8 mouse cellular contexts compared by ENCODE assay signal in the genomic region with DNA sequence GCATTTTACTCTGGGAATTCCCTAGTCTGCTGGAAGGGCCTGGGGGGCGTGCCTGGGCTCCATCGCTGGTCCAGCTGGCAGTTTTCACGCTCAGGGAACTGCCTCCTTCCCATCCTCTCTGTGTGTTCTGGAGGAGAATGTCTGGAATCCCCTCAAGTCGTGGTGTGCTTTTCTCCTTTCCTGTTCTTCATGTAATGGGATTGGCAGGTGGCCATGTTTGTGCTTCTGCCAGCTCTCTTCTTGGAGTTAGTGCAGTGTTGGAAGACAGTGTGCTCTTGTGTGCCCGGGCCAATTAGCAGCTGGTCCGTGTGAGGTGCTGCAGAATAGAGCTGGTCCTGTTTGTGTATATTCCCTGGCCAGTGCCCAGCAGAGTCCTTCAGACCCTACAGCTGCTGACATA.
DNase-seq lines count a peak whose midpoint lies in the region; ATAC-seq and TF ChIP-seq lines count a peak whose summit lies in the region.

No protein-coding gene starts in this region.

- TF ChIP-seq POLR2A in lung, adult 2 months (IDR thresholded peaks at IDR 0.05; ENCODE audit: borderline replicate concordance, extremely low read depth, low read depth, low read length): no peak

- H3K4me1 ChIP-seq in forebrain, embryonic 14.5 days (ENCODE audit: control insufficient read depth, insufficient read depth, low read length): peaks cover 13% of the 10 kb centered on the region
- H3K4me1 ChIP-seq in heart, embryonic 14.5 days (ENCODE audit: control insufficient read depth in 2 of 2, insufficient read depth in 2 of 2, low read length in 2 of 2): peaks cover 14 to 35% of the 10 kb centered on the region in 2 experiments
- peaks cover 3% of the 10 kb centered on the region for H3K4me1 ChIP-seq in lung, adult 2 months (ENCODE audit: control insufficient read depth, insufficient read depth, low read length)

- H3K4me2 ChIP-seq in forebrain, embryonic 14.5 days (ENCODE audit: low read length): no peak overlapping the region
- no peak overlapping the region for H3K4me2 ChIP-seq in heart, embryonic 14.5 days (ENCODE audit: low read length)

- peak; percentile 92 for DNase-seq in retina, postnatal 1 day
- no peak for DNase-seq in retina, embryonic 14.5 days (ENCODE audit: low spot score)
- peak; percentile 97 for DNase-seq in forebrain, embryonic 14.5 days (ENCODE audit: low spot score)
- peak; percentile 86 to 90 for DNase-seq in kidney, postnatal 25 days
- peak; percentile 76 for DNase-seq in lung, adult 2 months
- peak; percentile 90 for DNase-seq in right cerebral cortex, postnatal 4 days
- DNase-seq in natural killer cell, adult 2 months (ENCODE audit: low spot score in 2 of 2): no peak

- H3K27me3 ChIP-seq in forebrain, embryonic 14.5 days (replicated peaks; ENCODE audit: control insufficient read depth, insufficient read depth, low read length): 0 out of 2 replicates have a peak, but pooled peaks cover 4% of the 10 kb centered on the region
- no peaks in the 10 kb centered on the region for H3K27me3 ChIP-seq in heart, embryonic 14.5 days (ENCODE audit: control insufficient read depth, insufficient read depth, low read length)

- 26% methylated on average over 6 of the region's 6 CpGs for WGBS in forebrain, embryonic 14.5 days
- WGBS in heart, embryonic 14.5 days: 43% methylated on average over 6 of the region's 6 CpGs
- WGBS in lung, adult 2 months: 12% methylated on average over 6 of the region's 6 CpGs

- no peak overlapping the region for H3K9ac ChIP-seq in forebrain, embryonic 14.5 days (ENCODE audit: low read length)
- H3K9ac ChIP-seq in heart, embryonic 14.5 days (ENCODE audit: low read length): no peak overlapping the region

- H3K27ac ChIP-seq in forebrain, embryonic 14.5 days (ENCODE audit: low read depth, low read length): peak overlapping the region; percentile 66; the same call in 1 of the 2 replicates
- H3K27ac ChIP-seq in heart, embryonic 14.5 days (replicated peaks in 1 of 2; ENCODE audit: control insufficient read depth in 1 of 2, insufficient read depth in 1 of 2, low read depth in 2 of 2, low read length in 2 of 2): peak overlapping the region; percentile 20 to 62

- H3K4me3 ChIP-seq in forebrain, embryonic 14.5 days (ENCODE audit: low read depth, low read length): no peak overlapping the region
- no peak overlapping the region for H3K4me3 ChIP-seq in heart, embryonic 14.5 days (ENCODE audit: control insufficient read depth in 1 of 2, insufficient read depth in 1 of 2, low read depth in 1 of 2, low read length in 2 of 2)
- no peak overlapping the region for H3K4me3 ChIP-seq in lung, adult 2 months (replicated peaks; ENCODE audit: extremely low read depth, low read depth, low read length)

- H3K9me3 ChIP-seq in forebrain, embryonic 14.5 days (replicated peaks; ENCODE audit: control insufficient read depth, low read length): no peaks in the 10 kb centered on the region
- no peaks in the 10 kb centered on the region for H3K9me3 ChIP-seq in heart, embryonic 14.5 days (ENCODE audit: control insufficient read depth, low read length)

- H3K36me3 ChIP-seq in forebrain, embryonic 14.5 days (ENCODE audit: control insufficient read depth, insufficient read depth, low read length): peaks cover 68% of the 10 kb centered on the region
- peaks cover 73% of the 10 kb centered on the region for H3K36me3 ChIP-seq in heart, embryonic 14.5 days (ENCODE audit: control insufficient read depth, insufficient read depth, low read length)

- peak; percentile 97 for ATAC-seq in forebrain, embryonic 14.5 days
- peak; percentile 69 for ATAC-seq in heart, embryonic 14.5 days (ENCODE audit: insufficient number of reproducible peaks, insufficient read depth, low FRiP score, low read depth)

- TF ChIP-seq CTCF in lung, adult 2 months (IDR thresholded peaks at IDR 0.05; ENCODE audit: insufficient read depth, low read length): no peak

Comparison
In these comparisons a context has a peak if more than half of its experiments do, and no peak if none do; other contexts are left out.
1. DNase-seq: peak in retina, postnatal 1 day (single experiment), forebrain, embryonic 14.5 days (single experiment), kidney, postnatal 25 days (2 of 2), lung, adult 2 months (single experiment) and right cerebral cortex, postnatal 4 days (single experiment); none in retina, embryonic 14.5 days (single experiment) and natural killer cell, adult 2 months (0 of 2).